Mouse (Mus musculus): ENCODE data around the gene Cdc42ep3.
A peak's percentile ranks its signal among the peaks of the same experiment; 100 is the strongest.

Gene Cdc42ep3

DNA sequence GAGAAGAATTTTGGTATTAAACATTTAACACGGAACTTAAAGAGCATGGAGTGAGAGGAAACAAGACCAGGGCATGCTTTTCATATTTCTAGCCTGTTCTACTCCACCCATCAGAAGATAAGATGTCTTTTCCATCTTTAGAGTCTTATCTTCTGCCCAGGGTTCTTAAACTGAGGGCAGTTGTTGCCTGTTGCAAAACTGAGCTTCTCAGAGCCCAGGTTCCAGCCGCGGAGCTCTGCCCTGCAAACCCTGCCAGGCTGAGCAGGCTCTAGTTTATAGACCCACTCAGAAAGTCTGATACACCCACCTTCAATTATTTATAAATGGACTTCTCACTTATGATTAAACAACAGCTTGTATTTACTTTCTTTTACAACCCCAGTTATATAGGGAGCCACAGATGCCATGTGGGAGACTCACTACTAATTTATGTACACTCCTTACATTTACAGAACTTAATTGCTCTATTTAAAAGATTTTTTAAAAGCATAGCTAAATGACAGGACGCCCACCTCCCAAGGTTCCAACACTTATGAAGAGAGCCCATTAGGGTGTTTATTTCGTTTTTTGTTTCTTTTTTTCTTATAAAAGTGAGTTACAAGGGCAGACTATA, 11.5 kb downstream of the Cdc42ep3 start:
- DNase-seq: no peak

GRCm38 (mm10) chr17:79342639-79343333, 12.1 kb downstream of the Cdc42ep3 start:
- DNase-seq: no peak

- DNase-seq: no peak
Observed at GRCm38 (mm10) chr17:79341946-79342470, 12.9 kb downstream of the Cdc42ep3 start.

DNA sequence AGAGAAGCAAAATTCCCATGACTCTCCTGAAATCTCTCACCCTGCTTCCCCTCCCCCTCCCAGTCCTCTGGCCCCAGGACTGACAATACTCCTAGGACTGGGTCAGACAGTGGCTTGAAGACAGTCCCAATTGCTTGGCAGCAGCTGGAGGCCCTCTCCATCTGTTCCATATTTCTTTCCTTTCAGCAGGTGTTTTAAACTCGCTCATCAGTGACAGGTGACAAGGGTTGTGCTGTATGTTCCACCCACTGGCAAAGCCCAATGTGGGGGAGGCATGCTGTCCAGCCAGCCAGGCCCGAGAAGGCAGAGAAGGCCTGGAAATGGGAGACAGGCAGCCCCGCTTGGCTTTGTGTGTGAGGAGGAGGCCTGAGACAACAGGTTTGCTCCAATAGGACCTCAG, 17.4 kb downstream of the Cdc42ep3 start:
- peak in 1 of 2 experiments; percentile 3 for DNase-seq

- DNase-seq: peak in 1 of 2 experiments; percentile 3
Observed at GRCm38 (mm10) chr17:79334701-79335100, 20.2 kb downstream of the Cdc42ep3 start.

DNA sequence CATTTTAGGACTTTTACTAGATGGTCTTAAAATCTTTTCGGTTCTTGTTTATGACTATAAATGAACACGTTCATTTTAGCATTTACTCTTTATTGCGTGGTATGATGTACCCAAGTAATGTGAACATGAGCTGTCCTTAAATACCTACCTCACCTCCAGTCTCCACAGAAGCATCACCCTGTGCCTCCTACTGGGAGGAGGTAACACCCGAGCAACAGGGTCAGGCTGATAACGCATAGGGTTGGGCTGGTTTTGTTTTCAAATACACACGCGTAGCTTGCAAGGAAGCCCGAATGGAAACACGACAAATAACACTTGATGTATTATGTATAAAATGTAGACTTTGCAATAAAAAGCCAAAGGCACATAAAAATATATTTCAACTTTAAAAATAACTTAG, 21.2 kb downstream of the Cdc42ep3 start:
- DNase-seq: no peak

GRCm38 (mm10) chr17:79332864-79333263, 22.0 kb downstream of the Cdc42ep3 start:
- DNase-seq: no peak

DNA sequence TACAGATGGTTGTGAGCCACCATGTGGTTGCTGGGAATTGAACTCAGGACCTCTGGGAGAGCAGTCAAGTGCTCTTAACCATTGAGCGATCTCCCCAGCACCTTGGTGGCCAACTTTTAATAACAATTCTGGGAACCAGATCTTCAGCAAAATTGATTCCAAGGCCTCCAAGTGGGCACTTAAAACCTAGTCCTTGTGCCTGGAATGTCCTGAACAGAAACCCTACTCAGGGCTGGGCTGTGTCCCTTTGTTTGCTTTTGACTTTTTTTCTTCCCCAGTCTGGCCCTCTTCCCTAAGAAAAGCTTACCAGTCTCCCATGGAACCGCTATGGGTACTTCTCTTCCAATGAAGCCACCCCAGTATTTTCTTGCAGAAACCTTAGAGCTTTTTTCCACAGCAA, 24.5 kb downstream of the Cdc42ep3 start:
- no peak for DNase-seq

DNA sequence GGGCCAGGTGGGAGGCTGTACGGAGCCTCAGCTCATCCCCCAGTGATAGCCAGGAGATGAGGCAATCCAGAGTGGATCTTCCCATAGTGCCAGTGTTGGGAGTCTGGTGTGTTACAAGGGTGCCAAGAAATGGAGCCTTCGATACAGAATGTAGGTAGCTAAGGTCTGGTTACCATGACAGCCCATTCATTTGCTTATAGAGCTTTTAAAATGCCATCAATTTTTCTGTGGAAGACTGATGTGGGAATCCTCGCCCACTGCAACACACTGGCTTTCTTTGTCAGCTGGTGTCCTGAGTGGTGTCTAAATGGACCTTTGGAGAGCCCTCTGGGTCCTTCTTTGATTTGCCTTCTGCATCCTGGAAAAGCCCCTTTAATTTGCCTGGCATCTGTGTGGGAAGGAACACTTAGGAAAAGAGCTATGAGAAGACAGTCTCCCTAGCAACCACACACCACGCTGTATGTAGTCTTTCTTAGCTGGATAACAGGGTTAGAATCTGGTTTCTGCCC, 28.0 kb downstream of the Cdc42ep3 start:
- DNase-seq: no peak

DNA sequence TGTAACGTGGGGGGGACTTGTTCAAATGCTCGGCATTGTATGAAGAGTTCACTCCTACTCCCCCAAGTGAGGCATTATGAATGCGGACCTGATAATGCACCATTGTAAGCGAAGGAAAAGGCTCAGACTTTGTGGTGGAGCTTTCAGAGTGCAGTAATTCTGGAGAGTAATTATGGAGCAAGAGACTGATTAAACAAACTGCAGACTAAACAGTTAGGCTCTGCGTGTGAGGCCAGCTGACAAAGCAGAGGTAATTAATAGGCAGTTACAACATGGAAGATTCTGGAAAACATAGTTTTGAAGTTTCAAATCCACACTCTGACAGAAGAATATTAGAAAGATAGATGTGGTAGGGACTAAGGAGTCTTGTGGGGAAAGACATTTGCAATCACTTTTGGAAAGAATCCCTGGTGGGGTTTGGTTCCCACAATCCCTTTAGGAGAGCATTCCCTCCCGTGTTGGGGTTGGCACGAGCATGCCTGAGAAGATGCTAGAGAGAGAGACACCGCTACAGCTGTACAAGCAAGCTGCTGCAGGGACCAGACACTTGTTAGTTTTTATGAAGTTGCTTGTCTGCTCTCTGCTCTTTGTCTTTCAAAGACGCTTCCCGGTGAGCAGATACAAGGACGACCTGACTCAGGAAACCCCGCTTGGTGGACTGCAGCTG, 37.7 kb downstream of the Cdc42ep3 start:
- no peak for DNase-seq

DNA sequence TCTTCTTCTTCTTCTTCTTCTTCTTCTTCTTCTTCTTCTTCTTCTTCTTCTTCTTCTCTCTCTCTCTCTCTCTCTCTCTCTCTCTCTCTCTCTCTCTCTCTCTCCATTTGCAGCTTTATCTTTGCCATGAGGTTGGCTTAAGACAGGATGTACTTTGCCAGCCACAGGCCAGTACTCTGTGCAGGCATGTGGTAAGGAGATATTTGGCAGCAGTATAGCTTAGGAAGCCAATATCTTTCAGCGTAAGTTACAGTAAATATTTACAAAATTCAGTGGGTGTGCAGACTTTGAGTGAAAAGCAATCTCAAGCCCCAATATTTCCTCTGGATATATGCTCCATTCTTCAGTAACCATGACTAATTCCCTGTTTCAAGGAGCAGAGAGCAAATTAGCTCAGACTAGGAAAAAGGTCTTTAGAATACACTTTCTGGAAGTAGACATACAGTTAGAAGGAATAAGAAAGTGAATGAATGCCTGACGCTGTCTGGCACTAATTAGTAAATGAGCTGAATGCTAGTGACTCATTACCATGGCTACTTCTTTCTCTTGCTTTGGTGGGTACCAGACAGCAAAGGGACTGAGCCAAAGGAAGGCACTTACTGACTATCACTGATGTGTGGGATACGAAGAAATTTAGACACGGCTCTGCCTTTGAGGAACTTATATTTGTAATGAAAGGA, 39.3 kb downstream of the Cdc42ep3 start:
- DNase-seq: no peak

DNA sequence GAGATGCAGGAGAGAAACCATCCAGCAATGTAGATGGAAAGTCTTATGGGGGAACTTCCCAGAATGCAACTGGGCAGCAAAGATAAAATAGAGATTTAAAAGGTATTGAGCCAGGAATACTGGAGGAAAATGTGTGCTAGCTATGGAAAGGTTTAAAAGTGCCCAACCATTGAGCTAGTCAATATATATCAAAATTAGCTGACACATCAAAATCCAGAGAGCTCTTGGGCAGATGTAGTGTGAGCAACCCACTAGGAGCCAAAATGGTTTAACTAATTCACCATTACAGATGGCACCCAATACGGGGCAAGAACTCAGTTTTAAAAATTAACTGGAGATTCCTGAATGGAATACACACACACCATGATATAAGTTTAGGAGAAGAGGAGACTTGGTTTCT, 44.4 kb downstream of the Cdc42ep3 start:
- DNase-seq: no peak

DNA sequence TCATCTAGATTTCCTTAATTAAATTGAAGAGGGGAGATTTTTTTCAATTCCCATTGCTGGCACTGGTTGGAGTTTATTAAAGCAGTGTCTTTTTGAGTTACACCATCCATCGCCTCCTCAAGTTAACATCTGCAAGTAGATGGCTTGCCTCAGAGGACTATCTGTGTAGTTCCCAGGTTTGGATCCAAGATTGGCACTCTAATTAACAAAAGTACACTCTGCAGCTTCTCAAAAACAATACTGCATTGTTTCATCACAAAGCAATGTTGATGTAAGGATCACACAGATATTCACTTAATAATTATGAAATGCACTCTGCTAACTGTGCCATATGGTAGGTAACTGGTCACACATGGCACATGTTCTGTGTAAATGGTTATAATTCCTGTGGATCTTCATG, 45.4 kb downstream of the Cdc42ep3 start:
- DNase-seq: no peak

- no peak for DNase-seq
Observed at GRCm38 (mm10) chr17:79305644-79306043, 49.2 kb downstream of the Cdc42ep3 start.

- no peak for DNase-seq
Observed at GRCm38 (mm10) chr17:79303744-79304497, 51.0 kb downstream of the Cdc42ep3 start.

DNA sequence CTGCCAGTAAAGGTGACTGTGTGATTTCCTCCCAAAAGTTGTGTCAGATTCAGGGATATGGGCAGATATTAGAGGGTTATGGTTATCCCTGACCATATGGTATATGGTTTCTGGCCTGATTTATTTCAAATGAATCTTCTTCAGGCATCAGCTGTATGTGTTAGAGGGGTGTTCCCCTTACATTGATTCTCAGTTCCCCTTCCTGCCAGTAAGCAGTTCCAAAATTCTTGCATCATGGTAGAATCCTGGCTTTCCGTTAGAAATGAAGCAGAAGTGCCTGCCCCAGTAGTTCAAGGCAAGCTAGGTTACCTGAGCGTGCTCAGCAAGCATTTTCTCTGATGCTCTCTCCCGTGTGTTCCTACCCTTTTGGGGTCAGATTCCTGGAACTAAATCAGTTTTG, 51.7 kb downstream of the Cdc42ep3 start:
- DNase-seq: no peak

DNA sequence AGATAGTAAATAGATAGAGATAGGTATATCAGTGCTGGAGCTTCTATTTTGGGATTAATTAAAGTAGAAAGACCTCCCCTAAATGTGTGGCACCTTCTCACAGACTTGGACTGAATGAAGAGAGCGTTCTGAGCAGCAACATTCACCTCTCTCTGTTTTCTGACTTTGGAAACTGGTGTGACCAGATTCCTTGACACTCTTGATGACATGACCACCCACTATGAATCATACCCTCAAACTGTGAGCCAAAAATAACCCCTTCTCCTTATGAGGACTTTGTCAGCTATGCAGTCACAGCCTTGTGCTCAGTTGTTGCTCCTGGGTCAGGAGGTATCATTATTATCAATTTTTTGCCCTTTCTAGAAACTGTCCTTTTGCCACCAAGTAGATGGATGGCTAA, 55.0 kb downstream of the Cdc42ep3 start:
- DNase-seq: no peak

DNA sequence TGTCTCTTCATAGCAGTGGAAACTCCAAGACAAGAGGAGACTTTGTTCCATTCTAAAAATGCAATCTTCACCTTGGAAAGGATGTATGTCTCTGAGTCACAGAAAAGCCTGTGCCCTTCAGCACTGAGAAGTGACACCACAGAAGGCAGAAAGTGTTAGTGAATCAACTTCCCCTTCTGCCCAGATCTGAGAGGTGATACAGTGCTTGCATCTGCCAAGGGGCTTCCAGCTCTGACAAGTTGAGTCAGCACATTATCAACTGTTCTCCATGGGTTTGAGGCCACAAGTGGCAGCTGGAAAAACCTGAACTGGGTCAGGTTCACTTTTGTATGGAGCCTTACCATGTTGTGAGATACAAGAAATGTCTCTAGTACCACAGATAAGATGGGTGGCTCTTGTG, 55.9 kb downstream of the Cdc42ep3 start:
- no peak for DNase-seq

- peak in 1 of 2 experiments; percentile 34 for DNase-seq
Observed at GRCm38 (mm10) chr17:79295926-79296325, 59.0 kb downstream of the Cdc42ep3 start.

DNA sequence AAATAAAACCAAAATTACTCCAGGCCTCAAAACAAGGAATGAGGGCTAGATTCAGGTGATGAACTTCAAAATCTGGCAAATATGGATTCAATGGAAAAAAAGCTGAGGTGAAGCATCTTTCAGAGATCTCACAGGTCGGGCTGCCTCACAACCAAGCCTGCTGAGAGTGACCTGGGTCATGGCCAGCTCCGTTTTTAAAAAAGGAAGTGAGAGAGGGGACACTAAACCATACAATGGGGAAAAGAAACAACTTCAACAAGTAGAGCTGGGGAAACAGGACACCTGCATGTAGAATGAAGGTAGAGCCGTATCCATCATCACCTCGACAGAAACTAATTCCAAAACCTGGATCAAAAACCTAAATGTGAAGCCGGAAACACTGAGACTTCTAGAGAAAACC, 63.2 kb downstream of the Cdc42ep3 start:
- no peak for DNase-seq

DNA sequence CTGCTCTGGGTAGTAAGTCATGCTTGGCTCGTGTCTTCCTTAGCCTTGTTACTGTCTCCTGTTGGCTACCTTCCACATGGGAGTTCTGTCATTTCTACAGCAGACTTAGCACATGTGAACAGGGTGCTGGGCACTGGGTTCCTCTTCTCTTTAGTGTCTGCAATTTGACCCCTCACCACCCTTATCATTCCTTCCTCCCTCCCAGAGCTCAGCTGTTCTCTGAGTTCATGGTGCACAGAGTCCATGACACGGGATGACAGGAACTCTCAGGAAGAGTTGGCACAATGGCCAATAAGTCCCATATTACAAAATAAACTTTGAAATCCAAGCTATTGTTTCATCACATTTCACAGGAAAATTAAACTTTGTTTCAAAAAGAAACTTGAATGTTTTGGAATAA, 64.2 kb downstream of the Cdc42ep3 start:
- no peak for DNase-seq

DNA sequence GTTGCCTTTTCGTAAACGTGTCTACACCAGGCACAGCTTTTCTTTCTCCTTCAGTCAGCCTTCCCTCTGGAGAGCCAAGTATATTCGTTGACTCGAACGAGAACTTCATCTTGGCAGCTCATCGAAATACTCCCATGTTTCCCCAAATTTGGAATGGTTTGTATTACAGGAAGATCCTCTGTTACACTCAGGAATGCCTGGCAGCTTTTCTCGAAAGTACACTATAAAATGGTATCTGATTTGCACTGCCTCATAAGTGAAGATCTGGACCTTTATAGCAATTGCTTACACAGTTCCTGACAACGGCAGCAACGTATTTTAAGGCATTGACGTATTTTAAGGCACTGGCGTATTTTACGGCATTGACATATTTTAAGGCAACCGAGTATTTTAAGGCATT, 67.6 kb downstream of the Cdc42ep3 start:
- no peak for DNase-seq
